Mouse (Mus musculus): Measurements from ENCODE around the gene Dennd6b. TPM values are rescaled to one million over a fixed set of nuclear protein-coding genes. Genes with fewer than 3 reads are reported as not detected.

Gene Dennd6b
- polyA plus RNA-seq, 1 experiment from 2014 or later = 40.1 TPM

DNA sequence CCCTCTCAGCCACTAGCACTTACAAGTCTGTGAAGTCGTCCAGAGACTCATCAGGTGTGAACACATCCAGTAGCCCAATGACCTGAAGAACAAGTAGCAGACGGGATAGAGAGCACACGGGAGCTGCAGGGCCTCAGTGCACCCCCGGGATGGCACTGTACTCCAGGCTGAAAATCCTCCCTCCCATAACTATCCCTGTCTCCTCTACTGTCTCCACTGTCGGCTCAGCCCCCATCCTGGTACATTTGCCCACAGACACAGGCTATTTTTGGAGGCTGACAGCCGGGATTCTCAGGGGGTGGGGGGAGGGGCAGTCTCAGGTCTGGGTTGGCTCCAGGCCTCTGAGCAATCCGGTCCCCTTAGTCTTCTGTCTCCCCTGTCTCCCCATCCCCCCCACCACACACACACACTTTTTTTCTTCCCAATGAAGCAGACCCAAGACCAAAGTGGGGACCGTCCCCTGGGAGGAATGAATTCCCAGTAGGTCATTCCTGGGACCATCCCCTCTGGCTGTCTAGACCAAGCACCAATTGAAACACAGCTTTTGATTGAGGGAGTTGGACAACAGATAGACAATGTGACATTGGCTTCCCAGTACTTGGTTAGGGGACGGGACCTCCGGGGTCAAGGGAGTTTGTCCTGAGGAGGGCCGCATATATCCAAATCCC is 58.8 kb downstream of the Dennd6b start:
- H3K4me3 ChIP-seq = 0 out of 2 replicates have a peak overlapping the region, but pooled peaks have one; percentile 6
- DNase-seq (ENCODE audit: low spot score) = no peak
- 74% methylated on average over 11 of the region's 11 CpGs for WGBS
- peaks cover 21% of the 10 kb centered on the region for H3K36me3 ChIP-seq
- no peak overlapping the region for H3K27ac ChIP-seq
- peaks cover 51% of the 10 kb centered on the region for H3K4me1 ChIP-seq (replicated peaks)
- peaks cover 24% of the 10 kb centered on the region for H3K27me3 ChIP-seq (ENCODE audit: insufficient read depth, poor library complexity, severe bottlenecking)
- H3K9me3 ChIP-seq = no peaks in the 10 kb centered on the region

DNA sequence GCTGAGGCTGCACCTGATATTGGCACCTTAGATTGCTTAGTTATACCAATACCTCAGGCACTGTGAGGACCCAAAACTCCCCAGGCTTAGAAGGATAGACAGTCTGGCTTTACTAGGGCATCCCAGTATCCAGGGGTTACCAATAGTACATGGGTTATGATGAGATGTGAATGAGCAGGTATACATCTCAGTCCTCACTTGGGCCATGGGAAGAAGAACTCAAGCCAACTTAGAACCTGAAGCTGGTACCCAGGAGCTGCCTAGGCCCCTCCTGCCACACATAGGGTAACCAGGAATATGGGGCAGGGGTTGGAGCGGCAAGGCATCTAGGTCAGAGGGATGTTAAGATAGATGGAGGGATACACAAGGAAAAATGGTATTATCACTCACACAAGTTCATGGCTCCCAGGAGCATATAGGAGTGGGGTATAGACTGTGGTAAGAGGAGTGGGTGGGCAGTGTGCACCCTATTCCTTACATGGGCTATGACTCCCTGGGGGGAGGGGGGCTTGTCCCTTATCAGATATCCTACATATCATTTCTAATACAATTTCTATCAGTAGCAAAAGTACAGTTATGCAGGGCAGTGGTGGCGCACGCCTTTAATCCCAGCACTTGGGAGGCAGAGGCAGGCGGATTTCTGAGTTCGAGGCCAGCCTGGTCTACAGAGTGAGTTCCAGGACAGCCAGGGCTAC is 59.7 kb downstream of the Dennd6b start:
- Histone ChIP-seq H3K4me1 (replicated peaks) (peaks cover 44% of the 10 kb centered on the region), H3K36me3 (peaks cover 25% of the 10 kb centered on the region), H3K27ac (no peak overlapping the region), H3K9me3 (no peaks in the 10 kb centered on the region), H3K4me3 (no peak overlapping the region), H3K27me3 (ENCODE audit: insufficient read depth, poor library complexity, severe bottlenecking) (peaks cover 16% of the 10 kb centered on the region)
- no peak for DNase-seq (ENCODE audit: low spot score)
- 92% methylated on average over 5 of the region's 5 CpGs for WGBS

Other genes starting within 250 kb of the Dennd6b start
- 0.05 and 0.08 TPM in 2 replicates for gene Ttll8, start 242.1 kb downstream of the Dennd6b start, polyA plus RNA-seq (2016; fragmentation: Nextera tagmentation; extraction: Ambion mirVana)
- 4.7 and 5.5 TPM in 2 replicates for gene Mlc1, start 217.5 kb downstream of the Dennd6b start, polyA plus RNA-seq (2016; fragmentation: Nextera tagmentation; extraction: Ambion mirVana)
- gene Mov10l1, start 213.6 kb downstream of the Dennd6b start, polyA plus RNA-seq (2016; fragmentation: Nextera tagmentation; extraction: Ambion mirVana) = not detected in 2 replicates
- gene Panx2, start 136.8 kb downstream of the Dennd6b start, polyA plus RNA-seq (2016; fragmentation: Nextera tagmentation; extraction: Ambion mirVana) = 0.26 and 0.56 TPM in 2 replicates
- 56.2 and 57.8 TPM in 2 replicates for gene Trabd, start 121.4 kb downstream of the Dennd6b start, polyA plus RNA-seq (2016; fragmentation: Nextera tagmentation; extraction: Ambion mirVana)
- 15.9 and 21.6 TPM in 2 replicates for gene Selenoo, start 107.4 kb downstream of the Dennd6b start, polyA plus RNA-seq (2016; fragmentation: Nextera tagmentation; extraction: Ambion mirVana)
- gene Tubgcp6, start 73.4 kb downstream of the Dennd6b start, polyA plus RNA-seq (2016; fragmentation: Nextera tagmentation; extraction: Ambion mirVana) = 23.7 and 26.0 TPM in 2 replicates
- gene Hdac10, start 67.8 kb downstream of the Dennd6b start, polyA plus RNA-seq (2016; fragmentation: Nextera tagmentation; extraction: Ambion mirVana) = 16.4 and 18.5 TPM in 2 replicates
- gene Mapk12, start 55.8 kb downstream of the Dennd6b start, polyA plus RNA-seq (2016; fragmentation: Nextera tagmentation; extraction: Ambion mirVana) = 23.7 and 28.5 TPM in 2 replicates
- gene Mapk11, start 46.9 kb downstream of the Dennd6b start, polyA plus RNA-seq (2016; fragmentation: Nextera tagmentation; extraction: Ambion mirVana) = 34.9 and 46.6 TPM in 2 replicates
- gene Plxnb2, start 15.7 kb downstream of the Dennd6b start, polyA plus RNA-seq (2016; fragmentation: Nextera tagmentation; extraction: Ambion mirVana) = 133 and 155 TPM in 2 replicates
- gene Ppp6r2, start 15.1 kb upstream of the Dennd6b start, polyA plus RNA-seq (2016; fragmentation: Nextera tagmentation; extraction: Ambion mirVana) = 27.2 and 45.7 TPM in 2 replicates
- gene Sbf1, start 118.8 kb upstream of the Dennd6b start, polyA plus RNA-seq (2016; fragmentation: Nextera tagmentation; extraction: Ambion mirVana) = 92.5 and 103 TPM in 2 replicates
- gene Adm2, start 126.2 kb upstream of the Dennd6b start, polyA plus RNA-seq (2016; fragmentation: Nextera tagmentation; extraction: Ambion mirVana) = 0.25 and 0.27 TPM in 2 replicates
- not detected in 2 replicates for gene Miox, start 137.9 kb upstream of the Dennd6b start, polyA plus RNA-seq (2016; fragmentation: Nextera tagmentation; extraction: Ambion mirVana)
- gene Lmf2, start 159.2 kb upstream of the Dennd6b start, polyA plus RNA-seq (2016; fragmentation: Nextera tagmentation; extraction: Ambion mirVana) = 49.2 and 52.0 TPM in 2 replicates
- gene Ncaph2, start 159.2 kb upstream of the Dennd6b start, polyA plus RNA-seq (2016; fragmentation: Nextera tagmentation; extraction: Ambion mirVana) = 187 and 194 TPM in 2 replicates
- 6.9 and 8.3 TPM in 2 replicates for gene Sco2, start 177.3 kb upstream of the Dennd6b start, polyA plus RNA-seq (2016; fragmentation: Nextera tagmentation; extraction: Ambion mirVana)
- 1.3 and 2.1 TPM in 2 replicates for gene Tymp, start 180.5 kb upstream of the Dennd6b start, polyA plus RNA-seq (2016; fragmentation: Nextera tagmentation; extraction: Ambion mirVana)
- gene Odf3b, start 182.8 kb upstream of the Dennd6b start, polyA plus RNA-seq (2016; fragmentation: Nextera tagmentation; extraction: Ambion mirVana) = 0.96 and 3.3 TPM in 2 replicates
- not detected in 2 replicates for gene Klhdc7b, start 188.4 kb upstream of the Dennd6b start, polyA plus RNA-seq (2016; fragmentation: Nextera tagmentation; extraction: Ambion mirVana)
- gene Syce3, start 214.0 kb upstream of the Dennd6b start, polyA plus RNA-seq (2016; fragmentation: Nextera tagmentation; extraction: Ambion mirVana) = not detected in 2 replicates
- gene Cpt1b, start 229.4 kb upstream of the Dennd6b start, polyA plus RNA-seq (2016; fragmentation: Nextera tagmentation; extraction: Ambion mirVana) = 0.82 and 1.5 TPM in 2 replicates
- 3.8 and 6.5 TPM in 2 replicates for gene C730034F03Rik, start 233.1 kb upstream of the Dennd6b start, polyA plus RNA-seq (2016; fragmentation: Nextera tagmentation; extraction: Ambion mirVana)
- not detected in 2 replicates for gene Gm44502, start 233.2 kb upstream of the Dennd6b start, polyA plus RNA-seq (2016; fragmentation: Nextera tagmentation; extraction: Ambion mirVana)
- gene Chkb, start 233.4 kb upstream of the Dennd6b start, polyA plus RNA-seq (2016; fragmentation: Nextera tagmentation; extraction: Ambion mirVana) = 50.9 and 64.1 TPM in 2 replicates